Mouse (Mus musculus): ENCODE measurements at regions not wholly inside any gene's neighbourhood (a gene's known extent, or its start where the extent isn't known, plus 50 kb on each side); places are given as distances from the start of the nearest gene placed in this dataset.
A peak's percentile ranks its signal among the peaks of the same experiment; 100 is the strongest.
"Not testable (repeated sequence)": the region's sequence is repeated elsewhere in the genome, so short reads cannot be mapped to it uniquely, and the experiment has no call there.

- no peak for DNase-seq (ENCODE audit: low read depth, low spot score)
Measured at GRCm38 (mm10) chr7:125152281-125152680, 292.2 kb upstream of the Kdm8 start.

DNA sequence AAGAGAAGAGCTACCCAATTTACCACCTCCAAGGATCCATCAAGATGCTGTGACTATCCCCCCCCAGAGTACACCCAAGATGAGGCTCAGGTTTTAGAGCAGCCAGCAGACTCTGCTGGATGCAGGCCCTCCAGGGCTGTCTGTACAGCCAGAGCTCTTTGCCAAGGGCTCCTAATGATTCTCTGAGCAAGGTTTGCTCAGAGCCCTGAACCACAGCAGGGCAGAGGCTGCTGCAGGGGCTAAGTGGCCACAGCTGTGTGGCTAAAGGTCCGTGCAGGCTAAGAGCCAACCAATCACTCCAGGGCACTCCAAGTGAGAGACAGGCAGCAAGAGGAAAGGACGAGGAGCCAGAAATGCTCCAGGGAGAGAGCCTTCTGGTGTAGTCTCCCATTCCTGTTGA, 289.2 kb upstream of the Kdm8 start:
- no peak for DNase-seq (ENCODE audit: low read depth, low spot score)

DNA sequence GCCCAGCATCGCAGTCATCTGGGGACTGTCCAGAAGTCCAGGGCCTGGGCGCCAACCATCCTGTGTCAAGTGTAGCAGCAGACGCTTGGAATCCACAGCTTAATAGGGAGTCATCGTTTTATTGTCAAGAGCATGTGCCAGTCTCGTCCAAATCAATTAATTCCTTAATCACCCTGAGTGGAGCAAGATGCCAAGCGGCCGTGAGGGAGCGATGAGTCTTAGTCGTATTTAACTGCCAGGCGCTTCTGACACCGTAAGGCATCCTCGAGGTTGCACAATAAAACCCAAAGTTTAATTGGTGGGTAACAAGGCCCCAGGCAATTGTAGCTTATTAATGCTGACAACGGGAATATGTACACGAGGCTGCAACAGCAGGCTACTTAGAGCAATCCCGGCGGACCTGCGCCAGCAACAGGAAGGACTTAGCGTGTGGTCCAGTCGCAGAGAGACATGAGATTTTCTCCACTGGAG, 277.6 kb upstream of the Kdm8 start:
- DNase-seq (ENCODE audit: low read depth, low spot score), result no peak

- no peak for DNase-seq (ENCODE audit: low read depth, low spot score)
Measured at GRCm38 (mm10) chr7:125167666-125168065, 276.8 kb upstream of the Kdm8 start.

DNA sequence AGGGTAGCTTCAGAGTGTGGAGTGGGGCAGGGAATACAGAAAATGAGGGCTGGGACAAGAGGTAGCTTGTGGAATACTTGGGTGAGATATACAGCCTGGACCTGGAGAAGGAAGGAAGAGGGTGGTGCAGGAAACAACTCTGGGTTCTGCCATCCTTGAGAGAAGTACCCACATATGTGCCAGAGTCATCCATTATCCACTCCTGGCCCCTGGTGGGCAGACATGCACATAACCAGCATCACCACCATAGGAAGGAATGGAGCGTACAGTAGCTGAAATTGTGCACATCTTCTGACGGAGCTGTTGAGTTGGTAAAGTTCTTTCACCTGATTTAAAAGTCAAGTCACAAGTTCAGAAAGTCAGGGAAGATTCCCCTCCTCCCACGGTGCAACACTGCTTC, 262.9 kb upstream of the Kdm8 start:
- peak; percentile 44 for DNase-seq (ENCODE audit: low read depth, low spot score)

GRCm38 (mm10) chr7:125182266-125182665, 262.2 kb upstream of the Kdm8 start:
- peak; percentile 45 for DNase-seq (ENCODE audit: low read depth, low spot score)

DNA sequence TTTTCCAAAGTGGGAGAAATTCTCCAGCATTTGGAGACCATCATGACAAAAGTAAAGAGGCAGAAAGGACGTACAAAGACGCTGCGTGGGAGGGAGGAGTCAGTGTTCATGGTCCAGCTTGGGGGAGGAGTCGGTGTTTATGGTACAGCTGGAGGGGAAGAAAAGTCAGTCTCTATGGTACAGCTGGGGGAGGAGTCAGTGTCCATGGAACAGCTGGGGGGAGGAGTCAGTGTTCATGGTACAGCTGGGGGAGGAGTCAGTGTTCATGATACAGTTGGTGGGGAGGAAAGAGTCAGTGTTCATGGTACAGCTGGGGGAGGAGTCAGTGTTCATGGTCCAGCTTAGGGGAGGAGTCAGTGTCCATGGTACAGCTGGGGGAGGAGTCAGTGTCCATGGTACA, 261.5 kb upstream of the Kdm8 start:
- not testable (repeated sequence) for DNase-seq (ENCODE audit: low read depth, low spot score)

- DNase-seq (ENCODE audit: low read depth, low spot score), result no peak
Measured at GRCm38 (mm10) chr7:125185037-125185679, 259.3 kb upstream of the Kdm8 start.

DNA sequence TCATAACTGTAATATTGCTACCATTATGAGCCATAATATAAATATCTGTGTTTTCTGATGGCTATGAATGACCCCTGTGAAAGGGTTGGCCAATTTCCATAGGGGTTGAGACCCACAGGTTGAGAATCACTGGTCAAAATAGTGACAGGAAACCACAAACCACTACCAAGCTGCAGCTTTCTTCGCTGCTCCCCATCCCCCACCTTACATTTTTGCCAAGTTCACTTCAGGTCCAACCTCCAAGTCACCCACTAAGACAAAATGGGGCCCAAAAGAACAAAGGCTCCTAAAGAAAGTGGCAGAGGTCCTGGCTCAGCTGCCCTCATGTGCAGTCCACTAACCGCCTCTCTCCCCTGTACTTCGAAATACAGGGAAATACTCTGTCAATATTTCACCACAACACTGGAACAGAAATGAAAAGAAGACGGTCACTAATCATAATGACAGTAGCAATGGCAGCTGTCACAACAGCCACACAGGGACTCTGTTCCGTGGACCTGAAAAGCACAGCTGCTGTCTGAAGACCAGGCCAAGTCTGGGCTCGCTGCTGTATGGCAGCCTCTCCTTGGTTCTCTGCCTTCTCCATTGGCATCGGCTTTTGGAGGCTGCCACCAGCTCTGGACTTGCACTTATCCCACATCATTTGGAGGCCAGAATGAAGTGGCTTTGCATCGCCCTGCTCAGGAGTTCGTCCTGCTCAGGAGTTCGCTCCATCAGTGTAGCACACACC, 257.3 kb upstream of the Kdm8 start:
- no peak for DNase-seq (ENCODE audit: low read depth, low spot score)

- DNase-seq (ENCODE audit: low read depth, low spot score), result no peak
Measured at GRCm38 (mm10) chr7:125188986-125189385, 255.5 kb upstream of the Kdm8 start.

- DNase-seq (ENCODE audit: low read depth, low spot score), result no peak
Measured at GRCm38 (mm10) chr7:125190067-125190466, 254.4 kb upstream of the Kdm8 start.

GRCm38 (mm10) chr7:125191313-125191712, 253.2 kb upstream of the Kdm8 start:
- DNase-seq (ENCODE audit: low read depth, low spot score), result no peak

DNA sequence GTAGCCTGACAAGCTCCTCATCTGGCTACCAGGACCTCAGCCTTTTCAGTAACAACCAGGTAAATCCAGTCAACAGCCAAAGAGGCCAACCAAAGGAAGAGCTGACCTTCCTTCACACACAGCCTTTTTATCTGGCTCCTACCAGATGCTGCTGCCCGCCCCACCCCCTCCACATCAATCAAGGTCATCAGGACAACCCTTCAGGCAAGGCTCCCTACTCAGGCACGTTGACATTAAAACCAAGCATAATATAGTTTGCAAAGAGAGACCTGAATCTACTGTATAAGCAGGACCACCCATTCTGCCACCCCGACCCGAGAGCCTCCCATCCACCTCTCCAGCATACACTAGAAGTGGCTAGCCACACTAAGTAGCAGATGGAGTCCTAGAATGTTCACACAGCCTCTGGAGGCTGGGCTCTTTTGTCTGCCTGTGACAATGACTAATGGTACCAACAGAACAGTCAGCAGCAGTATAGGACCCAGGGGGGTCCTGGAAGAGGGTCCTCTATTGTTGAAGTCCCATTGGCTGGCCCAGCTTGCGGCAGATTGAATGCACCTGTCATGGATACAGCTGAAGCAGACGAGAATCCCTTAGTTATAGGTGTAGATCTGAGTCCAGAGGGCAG, 233.0 kb upstream of the Kdm8 start:
- no peak for DNase-seq (ENCODE audit: low read depth, low spot score)

DNA sequence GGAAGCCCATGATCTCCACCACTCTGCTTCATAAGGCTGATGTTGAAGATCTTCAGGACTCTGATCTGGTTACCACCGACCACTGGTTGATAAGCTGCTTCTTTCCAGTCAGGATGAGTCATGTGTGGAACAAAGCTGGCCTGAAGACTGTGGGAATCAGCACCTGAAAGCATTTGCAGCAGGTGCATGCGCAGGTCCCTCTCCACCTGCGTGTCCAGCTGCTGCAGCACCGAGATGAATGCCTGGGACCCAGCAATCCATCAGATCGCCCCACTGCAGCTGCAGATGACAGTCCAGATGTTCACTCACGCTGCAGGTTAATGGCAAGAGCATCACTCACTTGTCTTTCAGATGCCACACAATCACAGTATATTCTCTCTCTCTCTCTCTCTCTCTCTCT, 230.4 kb upstream of the Kdm8 start:
- DNase-seq (ENCODE audit: low read depth, low spot score), result no peak

DNA sequence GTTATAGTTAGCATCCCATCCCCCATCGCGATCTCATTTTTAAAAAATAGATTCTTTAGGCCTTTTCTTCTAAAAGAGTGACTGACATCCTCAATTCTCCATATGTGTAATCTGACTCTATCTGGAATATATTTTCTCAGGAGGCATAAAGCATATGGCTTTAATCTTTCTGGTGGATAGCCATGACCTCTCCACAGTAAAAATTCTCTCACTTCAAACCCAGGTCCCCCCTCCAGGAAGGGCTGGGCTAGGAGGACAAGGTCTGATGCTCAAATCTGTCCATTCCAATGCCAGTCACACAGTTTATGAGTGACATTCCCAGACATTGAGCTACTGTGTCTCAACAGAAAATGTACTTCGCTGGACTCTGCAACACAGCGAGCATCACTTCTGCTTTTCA, 226.8 kb upstream of the Kdm8 start:
- DNase-seq (ENCODE audit: low read depth, low spot score), result no peak

GRCm38 (mm10) chr7:125222684-125223083, 221.8 kb upstream of the Kdm8 start:
- DNase-seq (ENCODE audit: low read depth, low spot score), result no peak

GRCm38 (mm10) chr7:125234911-125235310, 209.6 kb upstream of the Kdm8 start:
- DNase-seq (ENCODE audit: low read depth, low spot score), result no peak

GRCm38 (mm10) chr7:125237026-125237425, 207.4 kb upstream of the Kdm8 start:
- no peak for DNase-seq (ENCODE audit: low read depth, low spot score)

- DNase-seq (ENCODE audit: low read depth, low spot score), result no peak
Measured at GRCm38 (mm10) chr7:125243021-125243420, 201.5 kb upstream of the Kdm8 start.

GRCm38 (mm10) chr7:125248386-125248785, 196.1 kb upstream of the Kdm8 start:
- DNase-seq (ENCODE audit: low read depth, low spot score), result no peak

DNA sequence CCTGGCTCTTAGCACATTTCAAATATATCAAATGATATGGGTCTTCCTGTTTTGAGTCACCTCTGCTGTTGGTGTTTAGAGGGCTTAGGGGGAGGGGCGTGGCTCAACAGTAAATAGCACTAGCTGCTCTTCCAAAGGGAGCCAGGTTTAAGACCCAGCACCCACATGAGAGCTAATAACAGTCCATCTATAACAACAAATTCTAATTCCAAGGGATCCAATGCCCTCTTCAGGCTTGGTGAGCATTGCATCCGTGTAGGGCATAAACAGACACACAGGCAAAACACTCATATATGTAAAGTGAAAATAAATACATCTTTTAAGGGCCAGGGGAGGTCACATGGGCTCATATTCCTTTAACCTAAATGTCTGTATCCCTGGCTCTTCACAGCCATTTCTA, 194.1 kb upstream of the Kdm8 start:
- DNase-seq (ENCODE audit: low read depth, low spot score), result no peak

GRCm38 (mm10) chr7:125250970-125251585, 193.4 kb upstream of the Kdm8 start:
- DNase-seq (ENCODE audit: low read depth, low spot score), result no peak
